8 mouse cellular contexts compared by ENCODE assay signal in genomic region chr4:11899979-11900624, GRCm38 (mm10).
DNase-seq lines count a peak whose midpoint lies in the region; ATAC-seq lines count a peak whose summit lies in the region.

No protein-coding gene starts in this region.

- H3K27me3 ChIP-seq in hindbrain, embryonic 16.5 days (replicated peaks; ENCODE audit: control insufficient read depth, insufficient read depth, low read length): no peaks in the 10 kb centered on the region
- no peaks in the 10 kb centered on the region for H3K27me3 ChIP-seq in midbrain, embryonic 13.5 days

- peak overlapping the region; percentile 35 for H3K4me2 ChIP-seq in hindbrain, embryonic 16.5 days (ENCODE audit: low read length)
- H3K4me2 ChIP-seq in midbrain, embryonic 13.5 days (replicated peaks): no peak overlapping the region

- H3K9ac ChIP-seq in hindbrain, embryonic 16.5 days (ENCODE audit: low read depth, low read length): peak overlapping the region; percentile 31
- H3K9ac ChIP-seq in midbrain, embryonic 13.5 days (replicated peaks): no peak overlapping the region

- no peak overlapping the region for H3K4me3 ChIP-seq in hindbrain, embryonic 16.5 days (ENCODE audit: low read length)
- no peak overlapping the region for H3K4me3 ChIP-seq in midbrain, embryonic 13.5 days (replicated peaks)

- H3K36me3 ChIP-seq in hindbrain, embryonic 16.5 days (ENCODE audit: control insufficient read depth, insufficient read depth, low read length): no peaks in the 10 kb centered on the region
- H3K36me3 ChIP-seq in midbrain, embryonic 13.5 days: no peaks in the 10 kb centered on the region

- H3K27ac ChIP-seq in hindbrain, embryonic 16.5 days (ENCODE audit: low read depth, low read length): peak overlapping the region; percentile 17; the same call in 1 of the 2 replicates
- H3K27ac ChIP-seq in midbrain, embryonic 13.5 days: peak overlapping the region; percentile 45

- H3K4me1 ChIP-seq in hindbrain, embryonic 16.5 days (ENCODE audit: control insufficient read depth, insufficient read depth, low read depth, low read length): peaks cover 2% of the 10 kb centered on the region; the same call in 1 of the 2 replicates
- H3K4me1 ChIP-seq in midbrain, embryonic 13.5 days (replicated peaks): peaks cover 5% of the 10 kb centered on the region; the same call in 1 of the 2 replicates

- peak; percentile 69 for ATAC-seq in hindbrain, embryonic 16.5 days
- ATAC-seq in midbrain, embryonic 13.5 days: 0 out of 2 replicates have a peak, but pooled peaks have one; percentile 71

- no peaks in the 10 kb centered on the region for H3K9me3 ChIP-seq in hindbrain, embryonic 16.5 days (ENCODE audit: control insufficient read depth, low read length)
- no peaks in the 10 kb centered on the region for H3K9me3 ChIP-seq in midbrain, embryonic 13.5 days

- WGBS in hindbrain, embryonic 16.5 days: 15% methylated on average over 10 of the region's 10 CpGs
- WGBS in midbrain, embryonic 13.5 days: 15% methylated on average over 10 of the region's 10 CpGs

- peak; percentile 36 to 41 for DNase-seq in right cerebral cortex, adult 2 months (ENCODE audit: low spot score in 2 of 2)
- DNase-seq in right cerebral cortex, postnatal 10 days (ENCODE audit: low spot score in 2 of 2): no peak
- DNase-seq in embryo, embryonic 10.5 days (ENCODE audit: low spot score): peak; percentile 50
- DNase-seq in layer of hippocampus, adult 18-20 months (ENCODE audit: low spot score in 2 of 2): no peak
- no peak for DNase-seq in left cerebral cortex, adult 18-20 months (ENCODE audit: low spot score in 2 of 2)
- no peak for DNase-seq in urinary bladder, postnatal 4 days (ENCODE audit: low spot score in 2 of 2)

Comparison
In these comparisons a context has a peak if more than half of its experiments do, and no peak if none do; other contexts are left out.
1. DNase-seq: peak in right cerebral cortex, adult 2 months (2 of 2) and embryo, embryonic 10.5 days (single experiment); none in right cerebral cortex, postnatal 10 days (0 of 2), layer of hippocampus, adult 18-20 months (0 of 2), left cerebral cortex, adult 18-20 months (0 of 2) and urinary bladder, postnatal 4 days (0 of 2).